Mouse (Mus musculus) neural tube, embryonic 12.5 days (tissue): ENCODE measurements around the gene Prkcz. TPM values are rescaled to one million over a fixed set of nuclear protein-coding genes. Genes with fewer than 3 reads are reported as not detected.

ENCODE experiments used
- ATAC-seq: fragments of 200-750 bp; cut with Nextera tagmentation; 2 replicates; pipeline ENCODE4 v1.8.0; 2017; ENCODE audit warnings: low read depth, mild to moderate bottlenecking, moderate TSS enrichment, moderate library complexity; ENCODE audit not compliant: low FRiP score
- H3K27ac ChIP-seq: fragments of 300-500 bp; sonication (generic); 2 replicates; pipeline ENCODE4 v1.5.1; 2016
- H3K27me3 ChIP-seq: fragments of 300-500 bp; sonication (generic); replicated peaks from 2 replicates; pipeline ENCODE4 v1.6.1; 2016; ENCODE audit warnings: mild to moderate bottlenecking
- H3K36me3 ChIP-seq: fragments of 300-500 bp; sonication (generic); 2 replicates; pipeline ENCODE4 v1.6.1; 2016; ENCODE audit warnings: mild to moderate bottlenecking
- H3K4me1 ChIP-seq: fragments of 300-500 bp; sonication (generic); 2 replicates; pipeline ENCODE4 v1.6.1; 2016
- H3K4me2 ChIP-seq: fragments of 300-500 bp; sonication (generic); replicated peaks from 2 replicates; pipeline ENCODE4 v1.6.1; 2016; ENCODE audit warnings: mild to moderate bottlenecking
- H3K4me3 ChIP-seq: fragments of 300-500 bp; sonication (generic); 2 replicates; pipeline ENCODE4 v1.5.1; 2016
- H3K9ac ChIP-seq: fragments of 300-500 bp; sonication (generic); 2 replicates; pipeline ENCODE4 v1.6.1; 2016; ENCODE audit warnings: mild to moderate bottlenecking
- H3K9me3 ChIP-seq: fragments of 300-500 bp; sonication (generic); 2 replicates; pipeline ENCODE4 v1.6.1; 2016; ENCODE audit warnings: mild to moderate bottlenecking
- WGBS: fragments of 180-500 bp; shearing (Covaris S2); methylation state at CpG from one replicate; pipeline ENCODE4 v1.1.7; 2016; 5-methylcytosine and 5-hydroxymethylcytosine counted together
- polyA plus RNA-seq: library from polyadenylated mRNA; unstranded; fragments of >200 nt; fragmentation: Nextera tagmentation; extraction: Ambion mirVana; gene quantifications from 2 replicates; pipeline ENCODE4 v1.2.1, GENCODE M21; 2016

Prkcz gene
- polyA plus RNA-seq, 1 experiment from 2014 or later = 35.8 TPM

GRCm38 (mm10) chr4:155381974-155382373 lies 20.8 kb upstream of the Prkcz start:
- Histone ChIP-seq H3K4me1 (peaks cover 11% of the 10 kb centered on the region), H3K27ac (no peak overlapping the region), H3K36me3 (no peaks in the 10 kb centered on the region), H3K4me3 (no peak overlapping the region), H3K4me2 (no peak overlapping the region), H3K27me3 (no peaks in the 10 kb centered on the region), H3K9ac (no peak overlapping the region), H3K9me3 (no peaks in the 10 kb centered on the region)
- WGBS = 23% methylated on average over 7 of the region's 7 CpGs
- ATAC-seq = no peak

DNA sequence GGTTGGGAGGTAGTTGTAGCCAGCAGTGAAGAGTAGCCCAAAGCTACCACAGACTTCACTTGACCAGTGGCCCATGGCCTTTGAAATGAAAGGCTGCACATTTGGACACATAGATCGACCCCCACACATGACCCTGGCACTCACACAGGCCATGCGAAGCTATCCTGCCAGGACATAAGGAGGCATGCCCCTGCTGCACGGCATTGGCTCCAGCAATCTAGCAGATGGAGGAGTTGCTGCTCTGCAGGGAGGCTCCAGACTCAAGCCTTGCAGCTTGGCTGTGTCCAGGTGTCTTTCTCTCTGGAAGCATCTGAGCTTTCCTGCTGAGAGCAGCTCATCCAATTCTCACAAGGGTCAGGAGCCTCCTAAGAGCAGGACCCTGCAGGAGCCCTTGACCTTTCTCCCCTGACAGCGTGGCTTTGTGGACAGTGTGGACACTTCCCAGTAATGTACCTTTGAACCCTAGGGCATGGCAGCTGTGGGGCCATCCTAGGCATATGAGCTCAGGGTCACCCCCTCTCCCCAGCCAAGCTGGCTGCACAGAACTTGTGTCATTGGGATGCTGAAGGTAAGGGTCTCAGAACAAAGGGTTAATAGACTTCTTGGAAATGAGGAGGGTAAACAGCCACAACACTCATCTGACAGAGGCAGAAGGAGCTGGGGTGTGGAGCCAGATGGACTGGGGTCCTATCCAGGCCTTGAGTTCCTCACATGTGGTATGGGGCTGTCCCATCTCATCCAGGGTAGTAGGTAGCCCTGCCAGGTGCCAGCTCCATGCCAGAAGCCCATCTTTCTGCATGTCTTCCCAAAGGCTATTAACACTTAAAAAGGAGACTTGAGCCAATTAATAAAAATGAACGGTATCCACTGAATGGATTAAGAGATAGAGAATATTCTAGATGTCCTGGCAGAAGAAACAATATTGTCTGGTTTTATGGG lies 10.9 kb upstream of the Prkcz start:
- H3K27ac ChIP-seq = no peak overlapping the region
- H3K27me3 ChIP-seq = no peaks in the 10 kb centered on the region
- ATAC-seq = no peak
- WGBS = 74% methylated on average over 5 of the region's 5 CpGs
- H3K4me2 ChIP-seq = no peak overlapping the region
- H3K4me3 ChIP-seq = no peak overlapping the region
- H3K36me3 ChIP-seq = no peaks in the 10 kb centered on the region
- H3K9ac ChIP-seq = no peak overlapping the region
- H3K9me3 ChIP-seq = no peaks in the 10 kb centered on the region
- no peaks in the 10 kb centered on the region for H3K4me1 ChIP-seq

GRCm38 (mm10) chr4:155370737-155371715 lies 9.9 kb upstream of the Prkcz start:
- Histone ChIP-seq H3K4me2 (no peak overlapping the region), H3K4me1 (no peaks in the 10 kb centered on the region), H3K27me3 (0 out of 2 replicates have a peak, but pooled peaks cover 3% of the 10 kb centered on the region), H3K27ac (no peak overlapping the region), H3K36me3 (no peaks in the 10 kb centered on the region), H3K4me3 (no peak overlapping the region), H3K9ac (no peak overlapping the region), H3K9me3 (no peaks in the 10 kb centered on the region)
- no peak for ATAC-seq
- WGBS = 83% methylated on average over 15 of the region's 15 CpGs

- Histone ChIP-seq H3K27me3 (0 out of 2 replicates have a peak, but pooled peaks cover 3% of the 10 kb centered on the region), H3K4me1 (no peaks in the 10 kb centered on the region), H3K27ac (no peak overlapping the region), H3K4me3 (no peak overlapping the region), H3K4me2 (no peak overlapping the region; the same call in 1 of the 2 replicates), H3K36me3 (no peaks in the 10 kb centered on the region), H3K9me3 (no peaks in the 10 kb centered on the region), H3K9ac (no peak overlapping the region)
- ATAC-seq = no peak
- WGBS = 28% methylated on average over 12 of the region's 12 CpGs
Observed at GRCm38 (mm10) chr4:155368684-155369083, 7.5 kb upstream of the Prkcz start.

- ATAC-seq = no peak
- Histone ChIP-seq H3K4me3 (no peak overlapping the region), H3K4me2 (no peak overlapping the region), H3K27ac (no peak overlapping the region), H3K36me3 (no peaks in the 10 kb centered on the region), H3K9ac (no peak overlapping the region), H3K27me3 (peaks cover 8% of the 10 kb centered on the region), H3K9me3 (no peaks in the 10 kb centered on the region), H3K4me1 (no peaks in the 10 kb centered on the region)
- WGBS = 88% methylated on average over 9 of the region's 9 CpGs
Observed at GRCm38 (mm10) chr4:155367739-155368138, 6.6 kb upstream of the Prkcz start.

- WGBS = 66% methylated on average over 6 of the region's 6 CpGs
Observed at GRCm38 (mm10) chr4:155366784-155367183, 5.6 kb upstream of the Prkcz start.

DNA sequence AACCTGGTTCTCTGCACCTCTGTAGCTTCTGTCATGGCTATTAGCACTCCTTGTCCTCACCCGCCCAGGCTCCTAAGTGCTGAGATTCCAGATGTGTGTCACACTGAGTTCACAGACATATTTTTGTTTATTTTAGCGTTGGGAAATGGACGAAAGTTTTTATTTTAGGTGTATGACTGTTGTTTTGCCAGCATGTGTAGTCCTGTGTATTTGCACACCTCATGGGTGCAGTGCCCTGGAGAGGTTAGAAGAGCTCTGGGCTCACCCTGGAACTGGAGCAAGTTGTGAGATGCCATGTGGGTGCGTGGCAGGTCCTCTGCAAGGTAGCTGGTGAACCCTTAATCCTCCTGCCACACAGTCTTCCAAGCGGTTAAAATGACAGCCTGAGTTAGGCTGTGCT lies 1.3 kb upstream of the Prkcz start:
- peaks cover 52% of the 10 kb centered on the region for H3K27me3 ChIP-seq
- WGBS = 48% methylated on average over 5 of the region's 5 CpGs
- no peak overlapping the region for H3K4me2 ChIP-seq
- no peak overlapping the region for H3K4me3 ChIP-seq
- H3K9ac ChIP-seq = no peak overlapping the region
- no peaks in the 10 kb centered on the region for H3K9me3 ChIP-seq
- H3K27ac ChIP-seq = no peak overlapping the region
- no peak for ATAC-seq
- peaks cover 11% of the 10 kb centered on the region for H3K4me1 ChIP-seq
- H3K36me3 ChIP-seq = no peaks in the 10 kb centered on the region

More at GRCm38 (mm10) chr4:155366784-155367183, 5.6 kb upstream of the Prkcz start:
- ATAC-seq = no peak
- no peak overlapping the region for H3K27ac ChIP-seq
- H3K4me3 ChIP-seq = no peak overlapping the region
- 0 out of 2 replicates have a peak, but pooled peaks cover 2% of the 10 kb centered on the region for H3K4me1 ChIP-seq
- no peak overlapping the region for H3K4me2 ChIP-seq
- no peaks in the 10 kb centered on the region for H3K36me3 ChIP-seq
- no peaks in the 10 kb centered on the region for H3K9me3 ChIP-seq
- no peak overlapping the region for H3K9ac ChIP-seq
- peaks cover 18% of the 10 kb centered on the region for H3K27me3 ChIP-seq

- no peak overlapping the region for H3K27ac ChIP-seq
- peaks cover 49% of the 10 kb centered on the region for H3K27me3 ChIP-seq
- WGBS = under 1% methylated on average over 42 of the region's 42 CpGs
Observed at GRCm38 (mm10) chr4:155360856-155361255, 305 bp downstream of the Prkcz start.

GRCm38 (mm10) chr4:155359560-155360464 lies 1.3 kb downstream of the Prkcz start:
- Histone ChIP-seq H3K36me3 (no peaks in the 10 kb centered on the region), H3K4me2 (no peak overlapping the region), H3K27me3 (peaks cover 49% of the 10 kb centered on the region), H3K9me3 (no peaks in the 10 kb centered on the region), H3K9ac (no peak overlapping the region), H3K4me3 (no peak overlapping the region), H3K4me1 (peaks cover 11% of the 10 kb centered on the region), H3K27ac (no peak overlapping the region)
- ATAC-seq = no peak
- WGBS = 46% methylated on average over 12 of the region's 12 CpGs

More at GRCm38 (mm10) chr4:155360856-155361255, 305 bp downstream of the Prkcz start:
- no peaks in the 10 kb centered on the region for H3K36me3 ChIP-seq
- no peak for ATAC-seq
- H3K9ac ChIP-seq = no peak overlapping the region
- peak overlapping the region; percentile 33 for H3K4me3 ChIP-seq
- peaks cover 11% of the 10 kb centered on the region for H3K4me1 ChIP-seq
- no peaks in the 10 kb centered on the region for H3K9me3 ChIP-seq
- peak overlapping the region; percentile 60 for H3K4me2 ChIP-seq

- H3K4me1 ChIP-seq = peaks cover 11% of the 10 kb centered on the region
- no peak overlapping the region for H3K4me2 ChIP-seq
- H3K27me3 ChIP-seq = peaks cover 43% of the 10 kb centered on the region
- no peaks in the 10 kb centered on the region for H3K9me3 ChIP-seq
- H3K27ac ChIP-seq = no peak overlapping the region
- 47% methylated on average over 2 of the region's 2 CpGs for WGBS
- H3K4me3 ChIP-seq = no peak overlapping the region
- H3K36me3 ChIP-seq = no peaks in the 10 kb centered on the region
- H3K9ac ChIP-seq = no peak overlapping the region
- ATAC-seq = no peak
Observed at GRCm38 (mm10) chr4:155357601-155358000, 3.6 kb downstream of the Prkcz start.

DNA sequence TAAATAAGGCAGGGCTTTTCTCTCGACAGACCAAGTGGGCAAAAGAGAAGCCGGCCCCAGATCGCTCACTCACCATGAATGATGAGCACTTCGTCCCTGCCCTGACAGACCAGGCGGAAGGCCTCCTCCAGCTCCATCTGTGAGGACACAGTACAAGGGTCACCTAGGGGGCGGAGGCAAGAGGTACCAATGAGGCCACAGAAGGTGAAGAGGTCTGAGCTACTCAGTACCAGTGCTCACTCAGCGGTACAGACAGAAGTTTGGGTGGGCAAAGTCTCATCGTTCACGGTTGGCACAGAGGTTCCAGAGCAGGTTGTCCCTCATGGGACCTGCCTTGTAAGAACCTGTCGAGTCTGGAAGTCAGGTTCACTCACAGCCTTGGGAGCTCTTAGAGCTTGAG lies 4.8 kb downstream of the Prkcz start:
- H3K4me3 ChIP-seq = no peak overlapping the region
- H3K4me2 ChIP-seq = no peak overlapping the region
- peaks cover 30% of the 10 kb centered on the region for H3K27me3 ChIP-seq
- H3K9me3 ChIP-seq = no peaks in the 10 kb centered on the region
- peaks cover 6% of the 10 kb centered on the region for H3K4me1 ChIP-seq
- H3K27ac ChIP-seq = no peak overlapping the region
- ATAC-seq = no peak
- no peak overlapping the region for H3K9ac ChIP-seq
- 93% methylated on average over 10 of the region's 10 CpGs for whole genome bisulfite sequencing
- no peaks in the 10 kb centered on the region for H3K36me3 ChIP-seq
